Mouse (Mus musculus): ENCODE data around the gene Cux1.

DNA sequence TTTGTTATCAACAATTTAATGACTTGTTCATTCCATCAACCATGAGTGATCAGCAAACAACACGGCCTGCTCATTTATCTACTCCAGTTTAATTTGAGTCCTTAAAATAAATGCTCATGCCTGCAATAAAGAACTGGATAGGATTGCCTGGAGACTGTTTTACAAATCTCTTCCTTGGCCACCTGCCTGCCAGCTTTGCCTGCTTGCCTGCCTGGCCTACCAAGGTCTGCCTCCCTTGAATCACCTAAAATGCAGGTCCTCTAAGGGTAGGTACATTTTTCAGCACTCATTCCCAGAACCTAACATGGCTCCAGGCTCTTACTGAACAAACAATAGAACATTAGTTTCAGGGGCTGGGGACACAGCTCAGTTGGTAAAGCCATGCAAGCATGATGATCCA, 39.4 kb downstream of the Cux1 start:
- TF ChIP-seq CTCF (IDR thresholded peaks at IDR 0.05; ENCODE audit: control insufficient read depth, insufficient read depth, low read length) (no peak), POLR2A (IDR thresholded peaks at IDR 0.05; ENCODE audit: borderline replicate concordance, control insufficient read depth, low read depth, low read length) (no peak)
